Mouse (Mus musculus) liver, adult 2 months (tissue): ENCODE results near the gene Zfp69.

Experiments
- CTCF ChIP-seq: fragments of 200-500 bp; IDR thresholded peaks from 2 replicates; pipeline ENCODE4 v1.5.1; 2011; ENCODE audit warnings: low read depth, low read length, control low read depth
- POLR2A ChIP-seq: fragments of 200-500 bp; IDR thresholded peaks from 2 replicates; pipeline ENCODE4 v1.6.1; 2011; ENCODE audit warnings: low read length, control low read depth; ENCODE audit not compliant: insufficient read depth; ENCODE audit errors: extremely low read depth

- TF ChIP-seq CTCF (no peak), POLR2A (no peak)
Observed at GRCm38 (mm10) chr4:120948938-120949337, 2.6 kb downstream of the Zfp69 start.
